Comparison of ENCODE assay signal across 20 mouse cellular contexts in the genomic region with DNA sequence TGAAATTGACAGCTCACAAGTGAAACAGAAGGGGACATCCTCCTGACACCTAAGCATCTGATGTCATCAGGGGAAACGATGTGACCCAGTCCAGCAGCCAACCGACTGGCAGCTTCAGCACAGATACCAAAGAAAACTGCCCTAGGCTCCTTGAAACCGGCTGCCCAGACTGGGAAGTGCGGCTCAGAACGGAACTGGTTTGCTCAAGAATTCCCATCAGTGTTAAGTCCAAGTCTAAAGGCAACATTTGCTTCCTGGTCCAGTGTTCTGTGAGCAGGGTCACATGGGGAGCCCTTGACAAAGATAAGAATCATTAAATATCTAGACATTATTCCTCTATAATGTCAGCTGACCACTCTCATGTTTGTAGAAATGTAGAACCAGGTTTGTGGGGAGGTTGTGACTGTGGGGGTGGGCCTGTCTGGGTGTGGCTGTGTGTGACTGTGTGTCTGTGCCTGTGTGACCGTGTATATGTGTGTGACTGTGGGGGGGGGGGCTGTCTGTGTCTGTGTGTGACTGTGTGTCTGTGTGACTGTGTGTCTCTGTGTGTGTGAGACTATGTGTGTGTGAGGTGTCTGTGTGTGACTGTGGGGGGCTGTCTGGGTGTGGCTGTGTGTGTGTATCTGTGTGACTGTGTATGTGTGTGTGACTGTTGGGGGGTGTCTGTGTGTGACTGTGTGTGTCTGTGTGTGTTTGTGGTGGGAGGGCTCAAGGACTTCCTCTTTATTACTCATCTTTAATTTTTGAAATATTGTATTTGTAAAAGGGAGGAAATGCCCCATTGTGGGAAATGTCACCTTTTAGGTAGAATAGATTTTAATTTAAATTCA.
DNase-seq lines count a peak whose midpoint lies in the region; ATAC-seq and TF ChIP-seq lines count a peak whose summit lies in the region.
"Had no signal": no experiment of that assay in that cellular context is flagged by ENCODE, and none has a peak within 500 bp of the region (broad histone marks: within the 10 kb centered on the region; RNA-seq: fewer than 3 reads in every experiment).

No protein-coding gene starts in this region.

- WGBS in heart, embryonic 13.5 days: 61% methylated on average over 6 of the region's 6 CpGs
- WGBS in lung, embryonic 16.5 days: 41% methylated on average over 6 of the region's 6 CpGs
- 41% methylated on average over 6 of the region's 6 CpGs for WGBS in lung, adult 2 months
- WGBS in embryonic facial prominence, embryonic 12.5 days: 54% methylated on average over 6 of the region's 6 CpGs

- H3K4me1 ChIP-seq in heart, embryonic 13.5 days: peaks cover 3% of the 10 kb centered on the region; the same call in 1 of the 2 replicates
- H3K4me1 ChIP-seq in lung, embryonic 16.5 days (replicated peaks; ENCODE audit: control insufficient read depth, insufficient read depth, low read length): no peaks in the 10 kb centered on the region
- H3K4me1 ChIP-seq in lung, adult 2 months (ENCODE audit: control insufficient read depth, insufficient read depth, low read length): no peaks in the 10 kb centered on the region
- no peaks in the 10 kb centered on the region for H3K4me1 ChIP-seq in embryonic facial prominence, embryonic 12.5 days
- H3K4me1 ChIP-seq: neural tube, embryonic 13.5 days had no signal

- no peak overlapping the region for H3K4me2 ChIP-seq in heart, embryonic 13.5 days
- H3K4me2 ChIP-seq in lung, embryonic 16.5 days (ENCODE audit: low read depth, low read length): no peak overlapping the region
- no peak overlapping the region for H3K4me2 ChIP-seq in embryonic facial prominence, embryonic 12.5 days (replicated peaks)
- H3K4me2 ChIP-seq: limb, embryonic 13.5 days; neural tube, embryonic 13.5 days had no signal

- H3K9ac ChIP-seq in heart, embryonic 13.5 days: no peak overlapping the region
- no peak overlapping the region for H3K9ac ChIP-seq in lung, embryonic 16.5 days (ENCODE audit: low read length)
- H3K9ac ChIP-seq in embryonic facial prominence, embryonic 12.5 days: no peak overlapping the region
- H3K9ac ChIP-seq: limb, embryonic 13.5 days; neural tube, embryonic 13.5 days had no signal

- no peak overlapping the region for H3K4me3 ChIP-seq in heart, embryonic 13.5 days
- no peak overlapping the region for H3K4me3 ChIP-seq in lung, embryonic 16.5 days (ENCODE audit: low read length)
- H3K4me3 ChIP-seq in lung, adult 2 months (replicated peaks; ENCODE audit: extremely low read depth, low read depth, low read length): no peak overlapping the region
- H3K4me3 ChIP-seq in embryonic facial prominence, embryonic 12.5 days: no peak overlapping the region
- H3K4me3 ChIP-seq: gastrocnemius, adult 2 months; left cerebral cortex, adult 2 months; limb, embryonic 13.5 days; neural tube, embryonic 13.5 days had no signal

- no peak for TF ChIP-seq CTCF in lung, adult 2 months (IDR thresholded peaks at IDR 0.05; ENCODE audit: insufficient read depth, low read length)

- intact Hi-C loops in gastrocnemius, postnatal 36 days (cut with DNase I): no loop called here

- no peak for TF ChIP-seq POLR2A in lung, adult 2 months (IDR thresholded peaks at IDR 0.05; ENCODE audit: borderline replicate concordance, extremely low read depth, low read depth, low read length)

- no peak overlapping the region for H3K27ac ChIP-seq in heart, embryonic 13.5 days (replicated peaks)
- no peak overlapping the region for H3K27ac ChIP-seq in lung, embryonic 16.5 days (ENCODE audit: low read length)
- H3K27ac ChIP-seq in embryonic facial prominence, embryonic 12.5 days: no peak overlapping the region
- H3K27ac ChIP-seq: gastrocnemius, adult 2 months; left cerebral cortex, adult 2 months; limb, embryonic 13.5 days; neural tube, embryonic 13.5 days had no signal

- DNase-seq in heart, adult 9 months (ENCODE audit: low spot score in 2 of 2): no peak
- DNase-seq in lung, adult 2 months: no peak
- no peak for DNase-seq in gastrocnemius, postnatal 36 days
- DNase-seq in kidney, postnatal 14 days: no peak
- DNase-seq: adrenal gland, postnatal 36 days; cerebellum, postnatal 36 days; gastrocnemius, adult 2 months; heart, postnatal 14 days; kidney, adult 18-20 months; spleen, adult 18-20 months; thymus, adult 2 months had no signal

- no peaks in the 10 kb centered on the region for H3K27me3 ChIP-seq in heart, embryonic 13.5 days (replicated peaks)
- no peaks in the 10 kb centered on the region for H3K27me3 ChIP-seq in lung, embryonic 16.5 days (ENCODE audit: control insufficient read depth, insufficient read depth, low read depth, low read length)
- no peaks in the 10 kb centered on the region for H3K27me3 ChIP-seq in embryonic facial prominence, embryonic 12.5 days
- H3K27me3 ChIP-seq: limb, embryonic 13.5 days; neural tube, embryonic 13.5 days had no signal

- ATAC-seq in heart, embryonic 13.5 days (ENCODE audit: extremely low read depth, insufficient number of reproducible peaks, low FRiP score, low TSS enrichment): peak; percentile 31; the same call in 1 of the 2 replicates
- 0 out of 2 replicates have a peak, but pooled peaks have one; percentile 28 for ATAC-seq in lung, embryonic 16.5 days (ENCODE audit: low read depth)
- ATAC-seq in embryonic facial prominence, embryonic 12.5 days (ENCODE audit: insufficient number of reproducible peaks, insufficient read depth, low FRiP score, low TSS enrichment): peak; percentile 60; the same call in 1 of the 2 replicates
- ATAC-seq in megakaryocyte-erythroid progenitor cell, adult 5-6 weeks (replicated peaks; ENCODE audit: low FRiP score, low TSS enrichment, poor library complexity, severe bottlenecking): 0 out of 2 replicates have a peak, but pooled peaks have one; percentile 22
- ATAC-seq: activated CD4-positive, CD25-positive, alpha-beta regulatory T cell, adult 4 months; forebrain, embryonic 16.5 days had no signal

- H3K36me3 ChIP-seq in heart, embryonic 13.5 days: peaks cover 8% of the 10 kb centered on the region
- H3K36me3 ChIP-seq in lung, embryonic 16.5 days (ENCODE audit: control insufficient read depth, insufficient read depth, low read length): no peaks in the 10 kb centered on the region
- no peaks in the 10 kb centered on the region for H3K36me3 ChIP-seq in embryonic facial prominence, embryonic 12.5 days
- H3K36me3 ChIP-seq: limb, embryonic 13.5 days; neural tube, embryonic 13.5 days had no signal

- H3K9me3 ChIP-seq in heart, embryonic 13.5 days: no peaks in the 10 kb centered on the region
- H3K9me3 ChIP-seq in lung, embryonic 16.5 days (ENCODE audit: control insufficient read depth, low read length): no peaks in the 10 kb centered on the region
- H3K9me3 ChIP-seq in embryonic facial prominence, embryonic 12.5 days: no peaks in the 10 kb centered on the region
- H3K9me3 ChIP-seq: limb, embryonic 13.5 days; neural tube, embryonic 13.5 days had no signal
